Mouse (Mus musculus): ENCODE data around the gene Axl. TPM values are rescaled to one million over a fixed set of nuclear protein-coding genes. Genes with fewer than 3 reads are reported as not detected.

Axl gene
- 10.8 and 14.9 TPM in 2 replicates for polyA plus RNA-seq (2012; rRNA removed; ENCODE audit: low replicate concordance)

DNA sequence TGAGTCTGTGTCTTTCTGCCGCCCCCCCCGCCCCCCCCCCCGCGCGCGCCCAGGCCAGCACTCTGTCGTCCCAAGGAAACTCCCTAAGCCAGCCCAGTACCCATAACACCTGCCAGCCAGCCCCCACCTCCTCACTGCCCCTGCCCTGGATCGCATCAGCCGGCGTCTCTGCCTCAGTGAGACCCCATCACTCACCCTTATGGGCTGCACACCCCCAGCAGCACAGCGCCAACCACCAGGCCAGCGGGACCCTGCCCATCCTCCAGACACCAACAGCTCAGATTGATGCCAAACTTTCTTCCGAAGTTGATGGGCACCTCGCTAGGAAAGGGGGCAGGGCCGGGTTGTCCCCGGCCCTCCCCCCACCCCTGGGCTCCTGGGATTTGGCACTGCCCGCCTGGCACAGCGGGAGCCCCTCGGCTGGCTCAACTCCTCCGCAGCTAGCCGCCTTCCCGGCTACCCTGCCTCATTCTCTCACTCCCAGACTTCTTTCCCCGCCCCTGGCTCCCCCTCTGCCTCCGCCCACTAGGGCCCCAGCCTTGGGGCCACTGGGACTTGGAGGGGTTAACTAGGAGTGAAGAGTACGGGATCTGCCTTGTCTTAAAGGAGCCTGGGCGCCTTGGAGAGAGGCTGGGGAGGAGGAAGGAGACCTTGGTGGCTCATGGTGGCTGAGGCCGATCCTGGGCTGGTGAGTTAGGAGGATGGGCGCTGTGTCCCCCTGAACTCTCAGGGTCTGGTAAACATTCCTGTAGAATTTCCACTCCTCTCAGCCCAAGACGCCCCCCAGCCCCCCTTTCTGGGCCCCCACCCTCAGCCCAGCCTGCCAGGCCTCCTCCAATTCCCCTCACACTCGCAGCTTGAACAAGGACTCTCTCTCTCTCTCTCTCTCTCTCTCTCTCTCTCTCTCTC, at the start of gene Axl:
Gene Axl (minus strand): TSS at position 486 of the 909 bp plus-strand sequence.

DNA sequence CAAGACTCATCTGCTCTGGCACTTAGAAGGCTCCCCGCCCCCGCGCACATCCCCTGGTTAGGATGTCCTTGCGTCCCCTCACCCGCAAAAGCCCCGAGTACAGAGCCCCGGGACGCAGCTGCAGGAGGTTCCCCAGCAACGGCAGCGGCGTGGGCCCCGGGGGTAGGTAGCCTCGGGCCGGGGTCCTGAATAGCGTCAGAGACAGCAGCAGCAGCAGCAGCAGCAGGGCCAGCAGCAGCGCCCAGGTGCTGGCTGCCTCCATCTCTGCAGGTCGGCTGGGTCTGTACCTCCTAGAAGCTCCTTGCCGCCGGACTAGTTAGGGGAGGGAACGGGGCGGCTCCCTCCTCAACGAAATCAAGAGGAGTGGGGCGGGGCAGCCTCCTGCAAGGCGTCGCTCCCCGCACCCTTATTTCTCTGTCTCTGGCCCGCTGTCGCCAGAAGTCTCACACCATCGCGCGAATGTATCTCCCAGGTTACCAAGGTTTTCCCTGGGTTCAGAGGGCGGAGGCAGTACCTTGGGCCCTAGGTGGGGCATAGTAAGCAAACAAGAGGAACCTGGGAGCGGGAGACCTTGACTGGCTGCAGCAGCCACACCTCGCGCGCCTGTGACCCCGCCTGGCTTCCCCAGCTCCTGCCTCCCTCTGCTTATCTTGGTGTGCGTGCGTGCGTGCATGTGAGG, 27.9 kb upstream of the Axl start, which contains the start of gene Cyp2s1:
Gene Cyp2s1 (minus strand): TSS at position 673 of the 679 bp plus-strand sequence.

DNA sequence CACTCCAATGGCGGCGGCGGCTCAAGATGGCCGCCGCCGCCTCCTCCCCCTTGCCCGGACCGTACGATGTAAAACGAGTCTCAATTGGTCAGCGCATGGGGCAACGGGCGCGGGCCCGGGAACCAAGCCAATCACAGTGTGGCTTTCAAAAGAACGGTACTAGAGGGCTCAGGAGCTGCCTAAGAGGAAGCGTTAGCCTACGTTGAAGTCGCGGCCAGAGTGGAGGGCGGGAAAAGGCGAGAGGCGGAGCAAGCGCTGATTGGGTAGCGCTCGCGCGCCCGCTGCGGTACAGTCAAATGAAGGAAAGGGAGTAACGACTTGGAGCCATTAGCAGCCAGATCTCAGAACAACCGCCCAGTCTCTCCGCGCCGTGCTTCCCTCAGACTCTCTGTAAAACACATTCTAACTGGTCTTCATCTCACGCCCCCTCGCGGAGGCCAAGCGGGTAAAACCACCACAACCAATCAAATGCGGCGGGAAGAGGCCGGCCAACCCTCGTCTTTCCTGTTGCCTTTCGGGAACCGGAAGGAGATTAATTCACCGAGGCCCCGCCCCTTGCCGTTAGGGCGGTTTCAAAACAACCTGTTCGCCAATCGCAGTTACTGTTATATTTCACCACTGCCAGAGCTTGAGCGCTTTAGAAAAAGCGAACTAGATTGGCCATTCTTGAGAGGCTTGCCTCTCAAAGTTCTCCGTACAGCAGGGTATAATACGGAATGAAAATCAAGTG, 33.6 kb downstream of the Axl start, which contains the start of gene Hnrnpul1:
Gene Hnrnpul1 (minus strand): TSS at position 20 of the 730 bp plus-strand sequence.

DNA sequence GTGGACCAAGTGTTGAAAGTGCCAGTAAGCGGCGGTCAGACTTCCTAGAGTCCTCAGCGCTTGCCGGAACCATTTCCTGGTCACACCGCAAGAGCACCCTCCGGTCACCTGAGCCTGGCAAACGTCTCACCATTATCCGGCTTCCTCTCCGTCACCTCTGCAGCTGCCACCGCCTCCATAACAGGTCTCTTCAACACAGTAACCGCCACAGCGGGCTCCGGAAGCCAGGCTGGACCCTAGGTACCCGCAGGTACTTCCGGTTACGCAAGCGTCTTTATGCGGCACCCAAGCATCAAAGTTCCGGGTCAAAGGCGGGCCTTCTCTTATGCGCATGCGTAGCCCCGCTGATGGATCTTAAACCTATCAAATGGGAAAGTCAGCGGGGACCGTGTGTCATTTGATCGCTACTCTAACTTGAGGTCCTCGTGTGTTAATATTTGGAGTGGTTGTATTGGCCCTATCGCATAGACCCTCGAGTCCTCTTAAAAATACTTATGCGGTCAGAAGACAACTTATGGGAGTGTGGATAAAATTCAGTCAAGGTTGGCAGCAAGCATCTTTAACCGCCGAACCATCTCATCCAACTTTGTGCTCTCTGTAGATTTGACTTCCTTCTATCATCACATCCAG, 69.6 kb downstream of the Axl start, which contains the start of gene Ccdc97:
Gene Ccdc97 (minus strand): TSS at position 301 of the 630 bp plus-strand sequence.

Other genes with a start within 250 kb of the Axl start
- 0.36 and 0.39 TPM in 2 replicates for gene Ceacam2, start 248.8 kb downstream of the Axl start, polyA plus RNA-seq (2012; rRNA removed; ENCODE audit: low replicate concordance)
- 16.9 and 32.4 TPM in 2 replicates for gene Erich4, start 172.8 kb downstream of the Axl start, polyA plus RNA-seq (2012; rRNA removed; ENCODE audit: low replicate concordance)
- 100 and 111 TPM in 2 replicates for gene Dmac2, start 169.3 kb downstream of the Axl start, polyA plus RNA-seq (2012; rRNA removed; ENCODE audit: low replicate concordance)
- 7.3 and 9.2 TPM in 2 replicates for gene B3gnt8, start 162.1 kb downstream of the Axl start, polyA plus RNA-seq (2012; rRNA removed; ENCODE audit: low replicate concordance)
- gene Bckdha, start 129.7 kb downstream of the Axl start, polyA plus RNA-seq (2012; rRNA removed; ENCODE audit: low replicate concordance): 116 and 127 TPM in 2 replicates
- 73.1 and 77.3 TPM in 2 replicates for gene Exosc5, start 129.5 kb downstream of the Axl start, polyA plus RNA-seq (2012; rRNA removed; ENCODE audit: low replicate concordance)
- 0.62 TPM in 1 of 2 replicates, not detected in the other for gene Tmem91, start 113.5 kb downstream of the Axl start, polyA plus RNA-seq (2012; rRNA removed; ENCODE audit: low replicate concordance)
- 24.5 and 29.9 TPM in 2 replicates for gene B9d2, start 107.9 kb downstream of the Axl start, polyA plus RNA-seq (2012; rRNA removed; ENCODE audit: low replicate concordance)
- 16.8 and 27.4 TPM in 2 replicates for gene Tgfb1, start 101.7 kb downstream of the Axl start, polyA plus RNA-seq (2012; rRNA removed; ENCODE audit: low replicate concordance)
- gene Ccdc97, start 69.6 kb downstream of the Axl start, polyA plus RNA-seq (2012; rRNA removed; ENCODE audit: low replicate concordance): 53.5 and 61.7 TPM in 2 replicates
- 29.2 and 43.5 TPM in 2 replicates for gene Hnrnpul1, start 33.9 kb downstream of the Axl start, polyA plus RNA-seq (2012; rRNA removed; ENCODE audit: low replicate concordance)
- 58.2 and 77.3 TPM in 2 replicates for gene Cyp2s1, start 28.2 kb upstream of the Axl start, polyA plus RNA-seq (2012; rRNA removed; ENCODE audit: low replicate concordance)
- gene Cyp2b10, start 108.9 kb upstream of the Axl start, polyA plus RNA-seq (2012; rRNA removed; ENCODE audit: low replicate concordance): 111 and 169 TPM in 2 replicates

Data from duodenum, adult 2 months (tissue).